Mouse (Mus musculus) testis, adult 2 months (tissue): ENCODE measurements around the gene Nlrp9b. TPM values are rescaled to one million over a fixed set of nuclear protein-coding genes. Genes with fewer than 3 reads are reported as not detected.
"Not testable (repeated sequence)": the region's sequence is repeated elsewhere in the genome, so short reads cannot be mapped to it uniquely, and the experiment has no call there.

Source experiments
- H3K27ac ChIP-seq: fragments of 200-500 bp; 2 replicates; pipeline ENCODE4 v1.5.1; 2012; ENCODE audit warnings: low read depth, low read length; ENCODE audit not compliant: control insufficient read depth, insufficient read depth
- H3K27me3 ChIP-seq: fragments of 200-500 bp; 2 replicates; pipeline ENCODE4 v1.6.1; 2012; ENCODE audit warnings: mild to moderate bottlenecking, low read length, moderate library complexity; ENCODE audit not compliant: control insufficient read depth, insufficient read depth
- H3K36me3 ChIP-seq: fragments of 200-500 bp; 2 replicates; pipeline ENCODE4 v1.6.1; 2012; ENCODE audit warnings: mild to moderate bottlenecking, low read length; ENCODE audit not compliant: control insufficient read depth, insufficient read depth
- H3K4me1 ChIP-seq: fragments of 200-500 bp; 2 replicates; pipeline ENCODE4 v1.6.1; 2012; ENCODE audit warnings: low read length; ENCODE audit not compliant: control insufficient read depth, insufficient read depth
- H3K4me3 ChIP-seq: fragments of 200-500 bp; 2 replicates; pipeline ENCODE4 v1.5.1; 2012; ENCODE audit warnings: low read depth, mild to moderate bottlenecking, low read length, moderate library complexity, mixed read lengths; ENCODE audit not compliant: control insufficient read depth
- CTCF ChIP-seq: fragments of 200-500 bp; IDR thresholded peaks from 2 replicates; pipeline ENCODE4 v1.5.1; 2012; ENCODE audit warnings: low read depth, mild to moderate bottlenecking, inconsistent platforms, low read length, moderate library complexity; ENCODE audit not compliant: control insufficient read depth, insufficient read depth, insufficient replicate concordance
- POLR2A ChIP-seq: fragments of 200-500 bp; IDR thresholded peaks from 2 replicates; pipeline ENCODE4 v1.6.1; 2012; ENCODE audit warnings: low read depth, mild to moderate bottlenecking, inconsistent platforms, low read length, moderate library complexity; ENCODE audit not compliant: control insufficient read depth
- polyA plus RNA-seq: library from polyadenylated mRNA; depleted of rRNA; stranded (reverse); fragments of >200 nt; gene quantifications from 2 replicates; pipeline ENCODE4 v1.2.3, GENCODE M21; 2012; rRNA removed

Nlrp9b gene
- polyA plus RNA-seq, 1 experiment: 0.17 TPM

DNA sequence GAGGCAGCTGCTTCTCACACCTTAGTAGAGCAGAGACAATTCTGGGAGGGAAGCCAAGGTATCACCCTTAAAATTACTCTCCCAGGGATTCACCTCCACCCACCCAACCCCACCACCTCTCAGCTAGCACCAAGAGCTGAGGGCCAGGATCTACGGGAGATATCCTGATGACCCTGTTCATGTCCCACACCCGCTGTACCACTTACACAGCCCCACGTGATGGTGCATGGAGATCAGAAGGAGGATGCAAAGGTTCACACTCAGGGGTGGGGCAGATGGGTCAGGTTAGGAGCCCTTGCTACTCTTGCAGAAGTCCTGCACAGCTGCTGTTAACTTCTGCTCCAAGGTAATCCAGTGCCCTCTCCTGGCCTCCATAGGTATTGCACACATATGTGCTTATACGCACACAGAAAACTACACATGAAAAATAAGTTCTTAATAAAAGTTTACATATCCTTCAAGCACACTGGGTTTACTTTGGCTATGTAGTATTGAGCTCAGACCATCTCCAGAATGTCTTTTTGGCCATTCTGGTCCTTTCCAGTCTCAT, 21.6 kb upstream of the Nlrp9b start:
- peak; percentile 17; the same call in 1 of the 2 replicates for TF ChIP-seq CTCF
- TF ChIP-seq POLR2A: no peak
- Histone ChIP-seq H3K36me3 (no peaks in the 10 kb centered on the region), H3K4me1 (no peaks in the 10 kb centered on the region), H3K4me3 (no peak overlapping the region), H3K27ac (no peak overlapping the region), H3K27me3 (no peaks in the 10 kb centered on the region)

DNA sequence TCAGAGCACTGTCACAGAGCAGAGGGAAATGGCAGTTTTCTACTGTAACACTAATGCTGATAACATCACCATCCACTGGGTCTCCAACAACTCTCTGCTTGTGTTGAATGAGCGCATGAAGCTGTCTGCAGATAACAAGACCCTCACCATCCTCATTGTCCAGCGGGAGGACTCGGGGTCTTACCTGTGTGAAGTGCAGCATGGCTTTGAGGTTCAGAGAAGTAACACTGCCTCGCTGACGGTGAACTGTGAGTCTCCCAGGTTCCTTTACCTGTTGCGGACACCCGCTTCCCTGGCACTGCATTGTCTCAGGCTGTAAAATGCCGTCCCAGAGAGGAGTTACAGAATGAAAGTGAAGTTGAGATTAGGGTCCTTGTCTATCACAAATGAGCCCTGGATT, 21.1 kb upstream of the Nlrp9b start:
- Histone ChIP-seq H3K36me3 (no peaks in the 10 kb centered on the region), H3K27me3 (no peaks in the 10 kb centered on the region), H3K27ac (no peak overlapping the region), H3K4me3 (no peak overlapping the region), H3K4me1 (no peaks in the 10 kb centered on the region)
- TF ChIP-seq CTCF (no peak), POLR2A (no peak)

DNA sequence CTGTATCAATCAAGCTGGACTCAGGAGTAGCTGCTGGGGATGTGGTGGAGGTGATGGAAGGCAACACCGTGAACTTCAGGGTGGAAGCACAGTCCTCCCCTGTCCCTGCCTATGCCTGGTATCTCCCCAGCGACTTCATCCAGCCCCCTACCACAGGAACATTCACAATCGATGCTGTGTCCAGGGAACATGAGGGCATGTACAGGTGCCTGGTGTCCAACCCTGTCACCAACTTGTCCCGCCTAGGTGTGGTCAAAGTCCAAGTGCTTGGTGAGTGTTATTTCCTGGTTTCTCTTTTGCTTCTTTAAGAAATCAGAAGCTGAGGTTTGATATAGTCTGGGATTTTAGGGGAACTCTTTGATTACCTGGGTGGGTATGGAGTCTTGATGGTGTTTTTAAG, 19.7 kb upstream of the Nlrp9b start:
- Histone ChIP-seq H3K27ac (no peak overlapping the region), H3K4me3 (no peak overlapping the region), H3K27me3 (no peaks in the 10 kb centered on the region), H3K4me1 (no peaks in the 10 kb centered on the region), H3K36me3 (no peaks in the 10 kb centered on the region)
- TF ChIP-seq POLR2A: no peak
- TF ChIP-seq CTCF: no peak

DNA sequence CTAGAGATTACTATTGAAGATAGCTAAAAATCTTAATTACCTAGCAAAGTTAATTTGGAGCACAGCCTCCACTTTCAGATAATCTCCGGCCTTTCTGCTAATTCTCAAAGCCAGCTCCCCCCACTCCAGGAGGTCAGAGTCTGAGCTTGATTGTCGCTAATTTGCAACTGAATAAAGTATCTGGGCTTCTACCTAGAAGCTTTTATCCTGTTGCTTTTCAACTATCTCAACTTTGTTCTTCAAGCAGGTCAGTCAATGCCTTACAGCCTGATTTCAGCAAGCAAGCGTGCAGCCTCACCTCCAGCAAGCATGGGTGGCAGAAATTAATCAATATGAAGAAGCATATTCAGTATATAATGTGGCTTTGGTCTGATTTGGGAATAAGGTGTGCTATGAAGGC, 5.5 kb downstream of the Nlrp9b start:
- not testable (repeated sequence) for H3K36me3 ChIP-seq, H3K4me1 ChIP-seq, H3K4me3 ChIP-seq, H3K27me3 ChIP-seq, H3K27ac ChIP-seq

DNA sequence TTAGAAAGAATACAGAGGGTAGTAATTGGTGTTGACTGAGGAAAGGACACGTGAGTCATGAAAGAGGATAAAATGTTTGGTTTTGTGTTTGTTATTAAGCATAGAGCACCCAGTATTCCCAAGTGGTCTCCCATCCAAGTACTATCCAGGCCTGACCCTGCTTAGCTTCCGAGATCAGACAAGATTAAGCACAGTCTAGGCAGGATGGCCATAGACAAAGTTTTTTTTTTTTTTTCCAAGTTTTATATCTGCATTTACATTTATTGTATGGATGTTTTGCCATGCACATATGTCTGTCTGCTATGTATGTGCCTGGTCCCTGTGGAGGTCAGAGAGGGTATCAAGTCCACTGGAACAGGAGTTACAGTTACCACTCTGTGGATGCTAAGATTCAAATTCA, 18.7 kb downstream of the Nlrp9b start:
- TF ChIP-seq CTCF (no peak), POLR2A (no peak)
- H3K4me3 ChIP-seq: no peak overlapping the region

DNA sequence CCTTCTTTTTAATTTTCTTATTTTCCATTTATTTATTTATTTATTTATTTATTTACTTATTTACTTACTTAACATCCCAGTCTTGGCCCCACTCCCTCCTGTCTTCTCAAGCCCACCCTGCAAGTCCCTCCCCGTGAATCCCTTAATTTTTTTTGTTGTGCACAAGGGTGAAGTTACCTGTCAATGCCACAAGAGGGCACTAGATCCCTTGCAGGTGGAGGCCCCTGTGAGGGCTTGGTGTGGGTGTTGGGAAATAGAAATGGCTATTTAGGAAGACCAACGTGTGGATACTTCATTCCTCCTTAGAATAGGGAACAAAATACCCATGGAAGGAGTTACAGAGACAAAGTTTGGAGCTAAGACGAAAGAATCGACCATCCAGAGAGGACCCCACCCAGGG, 72.8 kb downstream of the Nlrp9b start:
- H3K27ac ChIP-seq, H3K4me3 ChIP-seq, H3K27me3 ChIP-seq, H3K4me1 ChIP-seq, H3K36me3 ChIP-seq: not testable (repeated sequence)
- TF ChIP-seq CTCF: peak; percentile 38; the same call in 1 of the 2 replicates

More for the DNA sequence above, 18.7 kb downstream of the Nlrp9b start:
- no peaks in the 10 kb centered on the region for H3K4me1 ChIP-seq
- H3K27ac ChIP-seq: no peak overlapping the region
- H3K36me3 ChIP-seq: no peaks in the 10 kb centered on the region
- H3K27me3 ChIP-seq: no peaks in the 10 kb centered on the region

DNA sequence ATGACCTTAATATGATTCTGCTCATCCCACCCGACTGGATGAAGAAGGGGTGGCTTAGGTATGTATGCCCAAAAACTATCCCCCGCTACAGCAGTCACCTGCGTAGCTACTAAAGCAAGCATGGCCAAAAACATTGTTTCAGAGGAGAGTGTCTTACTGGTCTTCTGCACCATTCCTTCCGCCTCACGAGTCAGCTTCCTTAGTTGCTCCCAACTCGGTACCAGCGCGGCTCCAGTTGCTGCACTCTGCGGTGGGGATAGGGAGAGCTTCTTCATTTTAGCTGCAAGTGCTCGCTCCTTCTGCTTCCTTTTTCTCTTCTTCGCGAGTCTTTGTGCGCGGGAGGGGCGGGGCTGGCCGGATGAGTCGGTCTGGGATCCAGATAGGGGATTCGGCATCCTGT, 86.9 kb downstream of the Nlrp9b start:
- not testable (repeated sequence) for H3K27me3 ChIP-seq, H3K27ac ChIP-seq, H3K36me3 ChIP-seq, H3K4me3 ChIP-seq, H3K4me1 ChIP-seq

DNA sequence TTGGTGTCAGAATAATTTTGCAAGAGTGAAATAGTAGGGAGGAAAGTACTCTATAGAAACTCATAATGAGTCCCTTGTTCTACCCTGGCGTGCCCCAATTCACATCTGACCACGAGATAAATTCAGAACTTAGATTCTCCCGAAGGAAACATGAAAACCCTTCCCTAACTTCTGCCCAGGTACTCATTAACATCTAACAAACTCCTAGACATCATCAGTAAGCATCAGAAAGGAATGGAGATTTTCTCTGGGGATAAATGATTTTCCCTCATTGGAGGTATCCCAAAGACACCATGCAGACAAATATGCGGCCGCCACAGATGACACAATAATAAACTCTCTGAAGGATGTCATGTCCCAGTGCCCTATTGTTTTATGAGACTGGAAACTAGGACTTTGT, 108.1 kb downstream of the Nlrp9b start, which contains the start of gene Vmn1r91:
Vmn1r91 (plus strand) TSS at position 301 of the 400 bp plus-strand sequence.
- H3K36me3 ChIP-seq, H3K4me1 ChIP-seq, H3K27me3 ChIP-seq, H3K4me3 ChIP-seq, H3K27ac ChIP-seq: not testable (repeated sequence)

DNA sequence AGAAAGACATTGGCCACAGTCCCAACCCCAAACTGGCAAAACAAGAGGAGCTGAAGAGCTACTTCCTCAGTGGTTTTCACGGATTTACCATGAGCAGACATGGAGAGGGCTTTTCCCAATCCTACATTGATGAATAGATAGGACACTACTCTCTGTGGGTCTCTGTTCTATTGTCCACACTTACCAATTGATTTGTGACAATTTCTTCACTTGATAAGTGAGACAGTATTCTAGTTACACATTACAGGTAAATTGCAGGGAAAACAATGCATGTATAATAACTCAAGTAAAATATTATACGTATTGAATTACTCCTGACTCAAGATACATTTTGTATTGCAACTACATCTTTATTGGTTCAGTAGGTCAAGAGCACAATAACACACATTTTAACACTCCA, 131.2 kb downstream of the Nlrp9b start, which contains the start of gene Gm16442:
Gm16442 (minus strand) TSS at position 101 of the 400 bp plus-strand sequence.
- not testable (repeated sequence) for H3K36me3 ChIP-seq, H3K4me1 ChIP-seq, H3K27me3 ChIP-seq, H3K27ac ChIP-seq, H3K4me3 ChIP-seq

Other genes starting within 250 kb of the Nlrp9b start
- gene Nectin2, start 241.0 kb upstream of the Nlrp9b start, polyA plus RNA-seq: 69.1 and 71.8 TPM in 2 replicates
- gene Bcam, start 220.4 kb upstream of the Nlrp9b start, polyA plus RNA-seq: 4.5 and 7.5 TPM in 2 replicates
- 0.82 TPM in 1 of 2 replicates, not detected in the other for gene Cblc, start 194.7 kb upstream of the Nlrp9b start, polyA plus RNA-seq
- 4.4 and 5.9 TPM in 2 replicates for gene Bcl3, start 168.7 kb upstream of the Nlrp9b start, polyA plus RNA-seq
- gene Gm19345, start 139.5 kb upstream of the Nlrp9b start, polyA plus RNA-seq: 0.21 and 0.42 TPM in 2 replicates
- gene Ceacam16, start 130.2 kb upstream of the Nlrp9b start, polyA plus RNA-seq: 0.32 and 0.37 TPM in 2 replicates
- not detected in 2 replicates for gene Ceacam19, start 103.5 kb upstream of the Nlrp9b start, polyA plus RNA-seq
- 5.5 and 6.1 TPM in 2 replicates for gene Pvr, start 70.3 kb upstream of the Nlrp9b start, polyA plus RNA-seq
- 0.30 and 0.36 TPM in 2 replicates for gene Igsf23, start 40.7 kb upstream of the Nlrp9b start, polyA plus RNA-seq
- 1.6 and 1.7 TPM in 2 replicates for gene Ceacam20, start 26.1 kb upstream of the Nlrp9b start, polyA plus RNA-seq
- not detected in 2 replicates for gene Vmn1r91, start 108.2 kb downstream of the Nlrp9b start, polyA plus RNA-seq
- gene Gm16442, start 131.1 kb downstream of the Nlrp9b start, polyA plus RNA-seq: not detected in 2 replicates
- gene Vmn1r93, start 147.6 kb downstream of the Nlrp9b start, polyA plus RNA-seq: not detected in 2 replicates
- gene Vmn1r94, start 176.9 kb downstream of the Nlrp9b start, polyA plus RNA-seq: not detected in 2 replicates
- not detected in 2 replicates for gene Vmn1r95, start 202.2 kb downstream of the Nlrp9b start, polyA plus RNA-seq
- gene Gm6164, start 214.1 kb downstream of the Nlrp9b start, polyA plus RNA-seq: not detected in 2 replicates
- not detected in 2 replicates for gene Gm4498, start 242.4 kb downstream of the Nlrp9b start, polyA plus RNA-seq